Mouse (Mus musculus) limb, embryonic 15.5 days (tissue): ENCODE measurements around the gene Lipc. TPM values are rescaled to one million over a fixed set of nuclear protein-coding genes. Genes with fewer than 3 reads are reported as not detected.

Source experiments
- ATAC-seq: fragments of 200-750 bp; cut with Nextera tagmentation; 2 replicates; pipeline ENCODE4 v1.8.0; 2017; ENCODE audit warnings: low read depth, moderate TSS enrichment; ENCODE audit not compliant: insufficient number of reproducible peaks, low FRiP score, low TSS enrichment
- H3K27ac ChIP-seq: fragments of 300-500 bp; sonication (generic); 2 replicates; pipeline ENCODE4 v1.5.1; 2015; ENCODE audit warnings: moderate library complexity, mild to moderate bottlenecking, inconsistent platforms
- H3K27me3 ChIP-seq: fragments of 300-500 bp; sonication (generic); 2 replicates; pipeline ENCODE4 v1.6.1; 2015; ENCODE audit warnings: inconsistent platforms
- H3K36me3 ChIP-seq: fragments of 300-500 bp; sonication (generic); 2 replicates; pipeline ENCODE4 v1.6.1; 2015; ENCODE audit warnings: inconsistent platforms
- H3K4me1 ChIP-seq: fragments of 300-500 bp; sonication (generic); 2 replicates; pipeline ENCODE4 v1.6.1; 2015; ENCODE audit warnings: inconsistent platforms
- H3K4me2 ChIP-seq: fragments of 300-500 bp; sonication (generic); 2 replicates; pipeline ENCODE4 v1.6.1; 2015; ENCODE audit warnings: mild to moderate bottlenecking, inconsistent platforms
- H3K4me3 ChIP-seq: fragments of 300-500 bp; sonication (generic); 2 replicates; pipeline ENCODE4 v1.5.1; 2015; ENCODE audit warnings: mild to moderate bottlenecking, inconsistent platforms
- H3K9ac ChIP-seq: fragments of 300-500 bp; sonication (generic); 2 replicates; pipeline ENCODE4 v1.6.1; 2015; ENCODE audit warnings: inconsistent platforms
- H3K9me3 ChIP-seq: fragments of 300-500 bp; sonication (generic); 2 replicates; pipeline ENCODE4 v1.6.1; 2016; ENCODE audit warnings: inconsistent platforms
- WGBS: fragments of 180-500 bp; shearing (Covaris S2); methylation state at CpG from one replicate; pipeline ENCODE4 v1.1.7; 2015; 5-methylcytosine and 5-hydroxymethylcytosine counted together
- polyA plus RNA-seq: library from polyadenylated mRNA; unstranded; fragments of >200 nt; fragmentation: Nextera tagmentation; extraction: Ambion mirVana; gene quantifications from 2 replicates; pipeline ENCODE4 v1.2.1, GENCODE M21; 2015

The Lipc gene
- polyA plus RNA-seq, 1 experiment from 2014 or later, result 0.29 TPM

DNA sequence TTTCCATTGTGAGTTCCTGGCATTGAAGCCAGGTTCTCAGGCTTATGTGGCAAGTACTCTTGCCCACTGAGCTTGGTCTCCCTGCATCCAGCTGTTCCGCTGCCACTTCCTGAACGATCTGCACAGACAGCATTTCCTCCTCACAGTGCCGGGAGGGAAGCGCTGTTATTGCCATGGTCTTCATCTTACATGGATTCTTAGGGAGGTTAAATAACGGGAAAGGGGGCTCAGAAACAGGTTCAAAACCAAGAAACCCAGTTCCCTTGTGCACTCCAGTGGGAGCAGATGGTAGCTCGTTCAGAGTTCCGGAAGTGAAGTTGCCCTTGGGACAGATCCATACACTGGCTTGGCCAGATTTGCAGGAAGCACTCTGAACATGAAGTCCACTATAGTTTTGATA is 119.8 kb downstream of the Lipc start:
- ATAC-seq, result no peak
- Histone ChIP-seq H3K27me3 (no peaks in the 10 kb centered on the region), H3K36me3 (no peaks in the 10 kb centered on the region), H3K4me1 (0 out of 2 replicates have a peak, but pooled peaks cover 6% of the 10 kb centered on the region), H3K9me3 (no peaks in the 10 kb centered on the region), H3K9ac (no peak overlapping the region), H3K4me2 (no peak overlapping the region), H3K27ac (no peak overlapping the region), H3K4me3 (no peak overlapping the region)
- 66% methylated on average over 7 of the region's 7 CpGs for WGBS

DNA sequence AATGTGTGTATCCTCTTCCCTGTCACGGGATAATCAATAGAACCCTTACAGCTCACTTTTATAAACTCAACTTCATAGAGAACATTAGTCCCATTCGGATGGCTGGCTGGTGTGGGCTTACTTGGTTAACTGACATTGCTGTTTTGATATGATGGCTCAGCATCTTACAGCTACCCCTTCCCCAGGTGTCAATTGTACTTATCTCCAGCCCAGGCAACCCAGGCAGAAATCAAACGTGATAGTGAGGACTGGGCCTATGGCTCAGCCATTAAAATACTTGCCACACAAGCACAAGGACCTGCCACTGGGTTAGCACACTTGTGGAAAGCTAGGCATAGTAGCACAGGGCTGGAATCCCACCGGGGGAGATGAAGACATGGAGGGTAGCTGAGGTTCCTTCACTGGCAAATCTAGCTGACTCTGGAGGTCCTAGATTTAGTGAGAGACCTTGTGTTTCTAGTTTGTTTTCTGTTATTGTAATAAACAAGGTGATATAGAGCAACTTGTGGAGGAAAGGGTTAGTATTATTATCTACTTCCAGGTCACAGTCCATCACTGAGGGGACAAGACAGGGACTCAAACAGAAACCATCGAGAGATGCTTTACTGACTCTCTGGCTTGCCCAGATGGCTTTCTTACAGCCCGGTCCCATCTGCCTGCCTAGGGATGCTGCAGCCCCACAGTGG is 121.0 kb downstream of the Lipc start:
- H3K9ac ChIP-seq, result no peak overlapping the region
- no peak overlapping the region for H3K4me2 ChIP-seq
- 75% methylated on average over 6 of the region's 6 CpGs for WGBS
- no peaks in the 10 kb centered on the region for H3K36me3 ChIP-seq
- no peak overlapping the region for H3K27ac ChIP-seq
- H3K4me1 ChIP-seq, result 0 out of 2 replicates have a peak, but pooled peaks cover 6% of the 10 kb centered on the region
- no peaks in the 10 kb centered on the region for H3K9me3 ChIP-seq
- no peaks in the 10 kb centered on the region for H3K27me3 ChIP-seq
- no peak for ATAC-seq
- no peak overlapping the region for H3K4me3 ChIP-seq

DNA sequence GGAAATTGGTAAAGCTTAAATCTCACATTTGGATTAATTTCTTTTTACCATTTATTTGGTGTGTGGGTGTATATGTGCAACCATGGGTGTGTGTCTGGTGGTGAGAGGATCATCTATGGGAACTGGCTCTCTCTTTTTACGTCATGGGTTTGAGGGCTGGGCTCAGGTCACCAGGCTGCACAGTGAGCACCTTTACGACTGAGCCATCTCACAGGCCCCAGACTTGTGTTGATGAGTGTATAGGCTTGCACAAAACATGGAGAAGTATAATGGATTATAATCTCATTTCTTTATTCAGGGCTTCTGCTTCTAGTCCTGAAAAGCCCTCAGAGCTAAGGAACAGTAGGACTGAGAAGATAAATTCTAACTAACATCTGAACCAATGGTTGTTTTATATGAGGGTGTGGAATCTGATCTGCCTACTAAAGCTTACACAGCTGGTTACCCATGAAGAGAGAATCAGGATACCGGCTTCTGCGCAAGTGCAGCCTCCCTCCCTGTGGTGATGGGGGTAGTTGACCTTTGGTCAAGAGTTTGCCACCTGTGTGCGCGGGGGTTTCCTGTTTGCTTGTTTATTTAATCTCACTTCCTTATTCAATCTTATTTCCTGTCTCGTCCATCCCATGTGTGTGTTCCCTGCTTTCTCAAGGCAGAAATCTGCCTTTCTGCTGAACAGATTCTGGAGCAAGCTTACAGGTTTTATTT is 122.1 kb downstream of the Lipc start:
- no peaks in the 10 kb centered on the region for H3K9me3 ChIP-seq
- H3K4me2 ChIP-seq, result no peak overlapping the region
- no peak overlapping the region for H3K9ac ChIP-seq
- H3K4me1 ChIP-seq, result 0 out of 2 replicates have a peak, but pooled peaks cover 6% of the 10 kb centered on the region
- no peak overlapping the region for H3K27ac ChIP-seq
- no peaks in the 10 kb centered on the region for H3K27me3 ChIP-seq
- WGBS, result 60% methylated on average over 7 of the region's 7 CpGs
- no peaks in the 10 kb centered on the region for H3K36me3 ChIP-seq
- no peak for ATAC-seq
- no peak overlapping the region for H3K4me3 ChIP-seq

DNA sequence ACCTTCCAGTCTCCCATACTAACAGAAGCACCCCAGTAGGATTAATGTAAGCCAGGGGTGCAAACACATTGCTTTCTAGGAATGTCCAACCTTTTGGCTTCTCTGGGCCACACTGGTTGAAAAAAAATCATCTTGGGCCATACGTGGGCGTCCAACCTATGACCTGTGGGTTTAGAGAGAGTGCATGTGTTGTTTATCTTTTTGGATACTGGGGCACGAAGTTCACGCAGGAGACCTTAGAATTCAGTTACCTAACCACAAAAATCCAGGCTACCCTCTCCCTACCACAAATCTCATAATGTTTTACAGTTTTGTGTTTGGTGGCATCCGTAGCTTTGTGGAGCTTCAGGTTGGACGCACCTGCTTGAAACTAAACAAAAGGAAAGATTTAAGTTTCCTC is 124.1 kb downstream of the Lipc start:
- Histone ChIP-seq H3K9ac (no peak overlapping the region), H3K4me3 (no peak overlapping the region), H3K9me3 (no peaks in the 10 kb centered on the region), H3K4me2 (no peak overlapping the region), H3K36me3 (no peaks in the 10 kb centered on the region), H3K27ac (no peak overlapping the region), H3K27me3 (no peaks in the 10 kb centered on the region), H3K4me1 (0 out of 2 replicates have a peak, but pooled peaks cover 4% of the 10 kb centered on the region)
- no peak for ATAC-seq
- WGBS, result 86% methylated on average over 6 of the region's 6 CpGs

DNA sequence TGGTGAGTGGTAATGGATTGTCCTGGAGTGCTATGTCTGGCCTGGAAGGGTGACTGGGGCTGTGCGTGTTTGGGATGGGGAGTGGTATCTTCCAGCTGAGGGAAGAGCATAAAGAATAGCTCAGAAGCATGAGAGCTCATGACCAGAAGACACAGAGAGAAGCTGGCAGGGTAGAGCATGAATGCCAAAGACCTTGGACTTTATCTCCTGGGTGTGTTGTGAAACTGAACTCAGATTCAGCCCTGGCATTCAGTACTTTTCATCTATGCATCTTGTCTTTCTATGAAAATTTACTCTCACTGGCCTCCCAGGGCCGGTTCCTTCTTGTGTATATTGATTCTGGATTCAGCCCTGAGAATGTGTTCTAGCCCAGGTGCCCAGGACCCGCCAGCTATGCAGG is 127.9 kb downstream of the Lipc start:
- Histone ChIP-seq H3K4me3 (no peak overlapping the region), H3K27me3 (no peaks in the 10 kb centered on the region), H3K9me3 (no peaks in the 10 kb centered on the region), H3K9ac (no peak overlapping the region), H3K36me3 (no peaks in the 10 kb centered on the region), H3K27ac (no peak overlapping the region), H3K4me2 (no peak overlapping the region), H3K4me1 (no peaks in the 10 kb centered on the region)
- WGBS, result 83% methylated on average over 3 of the region's 3 CpGs
- no peak for ATAC-seq

DNA sequence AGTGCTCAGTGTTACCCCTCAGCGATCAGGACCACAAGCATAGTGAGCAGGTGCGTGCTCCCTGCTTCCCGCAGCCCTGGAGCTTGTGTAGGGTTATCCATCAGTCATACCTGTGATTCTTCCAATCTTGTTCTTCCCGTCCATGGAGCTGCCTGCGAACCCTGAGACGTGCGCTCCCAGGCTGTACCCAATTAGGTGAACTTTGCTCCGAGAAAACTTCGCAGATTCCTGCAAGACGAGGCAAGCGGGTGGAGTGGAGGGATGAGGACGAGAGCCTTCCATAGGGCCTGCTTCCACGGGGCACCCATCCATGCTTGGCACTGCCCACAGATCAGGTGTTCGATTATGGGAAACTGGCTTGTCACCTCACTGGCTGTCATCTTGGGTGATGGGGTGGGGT is 133.3 kb downstream of the Lipc start:
- no peak overlapping the region for H3K9ac ChIP-seq
- H3K9me3 ChIP-seq, result no peaks in the 10 kb centered on the region
- no peak overlapping the region for H3K27ac ChIP-seq
- no peaks in the 10 kb centered on the region for H3K36me3 ChIP-seq
- no peak overlapping the region for H3K4me3 ChIP-seq
- 79% methylated on average over 14 of the region's 14 CpGs for WGBS
- peaks cover 7% of the 10 kb centered on the region; the same call in 1 of the 2 replicates for H3K4me1 ChIP-seq
- ATAC-seq, result no peak
- no peaks in the 10 kb centered on the region for H3K27me3 ChIP-seq
- H3K4me2 ChIP-seq, result no peak overlapping the region

DNA sequence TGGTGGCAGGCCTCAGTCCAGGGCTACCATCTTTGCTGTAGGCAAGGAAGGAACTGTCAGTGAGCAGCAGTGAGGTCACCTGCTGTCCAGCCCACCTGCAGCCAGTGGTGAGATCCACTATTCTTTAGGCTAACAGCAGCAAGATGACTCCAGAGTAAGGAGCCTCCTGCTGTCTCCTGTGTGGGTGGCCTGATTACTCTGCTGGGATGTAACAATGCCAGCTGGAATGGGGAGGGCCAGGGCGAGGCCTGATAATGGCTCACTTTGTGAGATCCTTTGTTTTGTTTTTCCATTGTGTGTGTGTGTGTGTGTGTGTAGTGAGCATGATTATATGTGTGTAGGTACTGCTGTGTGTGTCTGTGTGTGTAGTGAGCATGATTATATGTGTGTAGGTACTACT is 134.6 kb downstream of the Lipc start:
- WGBS, result 67% methylated on average over 1 of the region's 1 CpGs
- H3K4me1 ChIP-seq, result peaks cover 7% of the 10 kb centered on the region; the same call in 1 of the 2 replicates
- H3K27ac ChIP-seq, result no peak overlapping the region
- H3K9ac ChIP-seq, result no peak overlapping the region
- no peak overlapping the region for H3K4me2 ChIP-seq
- no peaks in the 10 kb centered on the region for H3K9me3 ChIP-seq
- H3K27me3 ChIP-seq, result no peaks in the 10 kb centered on the region
- H3K36me3 ChIP-seq, result no peaks in the 10 kb centered on the region
- H3K4me3 ChIP-seq, result no peak overlapping the region
- ATAC-seq, result no peak

DNA sequence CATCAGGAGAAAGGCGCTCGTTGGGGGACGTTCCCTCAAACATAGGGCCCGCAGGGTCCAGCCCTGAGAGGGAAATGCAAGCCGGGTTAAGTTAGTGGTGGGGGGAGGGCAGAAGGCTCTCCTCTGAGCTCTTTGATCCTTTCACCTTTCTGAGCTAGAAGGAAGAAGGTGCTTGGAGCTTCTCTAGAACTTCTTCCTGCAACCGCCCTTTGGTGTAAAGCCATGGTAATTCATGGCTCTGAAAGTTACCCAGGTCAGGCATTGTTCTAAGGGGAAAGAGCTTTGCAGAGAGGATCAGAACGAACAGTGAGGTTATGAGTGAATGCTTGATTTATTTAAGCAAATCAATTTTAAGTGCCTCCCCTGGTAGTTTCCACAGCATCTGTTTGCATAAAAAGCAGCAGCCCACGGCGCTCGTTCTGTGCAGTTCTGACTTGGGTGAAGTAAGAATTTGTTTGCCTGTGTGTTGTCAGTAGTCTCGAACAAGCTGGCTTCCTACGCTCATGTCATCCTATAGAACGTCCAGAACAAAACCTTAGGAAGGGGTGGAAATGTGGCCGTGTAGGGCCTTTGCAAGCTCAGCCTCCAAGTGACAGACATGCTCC is 135.2 kb downstream of the Lipc start:
- Histone ChIP-seq H3K4me2 (no peak overlapping the region), H3K27ac (no peak overlapping the region), H3K9me3 (no peaks in the 10 kb centered on the region), H3K27me3 (no peaks in the 10 kb centered on the region), H3K4me3 (no peak overlapping the region), H3K36me3 (no peaks in the 10 kb centered on the region), H3K9ac (no peak overlapping the region), H3K4me1 (peaks cover 7% of the 10 kb centered on the region; the same call in 1 of the 2 replicates)
- 58% methylated on average over 14 of the region's 14 CpGs for WGBS
- ATAC-seq, result no peak

DNA sequence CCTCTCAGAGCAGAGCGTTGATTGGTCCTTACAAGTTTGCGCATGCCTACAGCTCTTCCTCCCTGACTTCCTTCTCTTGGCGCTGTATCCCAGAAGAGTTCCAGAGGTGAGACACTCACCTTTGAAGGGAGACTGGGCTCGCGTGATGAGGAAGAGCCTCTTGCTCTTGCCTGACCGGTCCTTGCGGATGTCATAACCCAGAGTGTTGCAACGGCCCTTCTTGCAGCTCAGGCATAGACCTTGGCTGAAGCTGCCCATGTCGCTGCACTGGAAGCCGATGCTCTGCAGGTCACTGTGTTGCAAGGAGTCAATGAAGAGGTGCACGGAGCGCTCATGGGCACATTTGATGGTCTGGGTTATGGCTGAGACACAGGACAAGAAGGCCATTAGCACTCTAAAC is 139.5 kb downstream of the Lipc start:
- H3K4me1 ChIP-seq, result peaks cover 11% of the 10 kb centered on the region; the same call in 1 of the 2 replicates
- H3K9ac ChIP-seq, result no peak overlapping the region
- no peak overlapping the region for H3K4me3 ChIP-seq
- no peak overlapping the region for H3K27ac ChIP-seq
- no peaks in the 10 kb centered on the region for H3K27me3 ChIP-seq
- H3K4me2 ChIP-seq, result no peak overlapping the region
- WGBS, result 89% methylated on average over 12 of the region's 12 CpGs
- H3K9me3 ChIP-seq, result no peaks in the 10 kb centered on the region
- ATAC-seq, result no peak
- no peaks in the 10 kb centered on the region for H3K36me3 ChIP-seq

DNA sequence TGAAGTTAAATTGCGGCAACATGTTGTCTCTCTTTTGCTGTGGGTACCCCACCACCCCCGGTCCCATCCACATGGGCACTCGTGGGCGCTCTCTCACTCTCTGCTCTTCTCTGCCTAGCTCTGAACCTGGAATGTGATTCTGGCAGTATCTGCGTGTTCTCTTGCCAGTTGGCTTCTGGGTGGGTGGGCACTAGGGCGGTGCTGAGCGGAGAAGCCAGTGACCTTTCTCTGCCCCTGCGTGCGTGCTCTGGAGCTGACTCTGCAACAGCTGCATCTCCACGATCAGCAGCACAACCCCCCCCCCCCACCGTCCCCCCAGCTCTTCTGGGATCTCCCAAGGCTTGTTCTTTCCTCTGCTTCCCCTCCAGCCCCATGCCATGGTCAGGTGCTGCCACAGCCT is 144.3 kb downstream of the Lipc start:
- ATAC-seq, result peak; percentile 24; the same call in 1 of the 2 replicates
- 49% methylated on average over 11 of the region's 11 CpGs for whole genome bisulfite sequencing
- H3K9ac ChIP-seq, result no peak overlapping the region
- no peaks in the 10 kb centered on the region for H3K27me3 ChIP-seq
- no peak overlapping the region for H3K27ac ChIP-seq
- no peak overlapping the region for H3K4me3 ChIP-seq
- H3K9me3 ChIP-seq, result no peaks in the 10 kb centered on the region
- H3K36me3 ChIP-seq, result no peaks in the 10 kb centered on the region
- H3K4me1 ChIP-seq, result 0 out of 2 replicates have a peak, but pooled peaks cover 4% of the 10 kb centered on the region
- no peak overlapping the region for H3K4me2 ChIP-seq

DNA sequence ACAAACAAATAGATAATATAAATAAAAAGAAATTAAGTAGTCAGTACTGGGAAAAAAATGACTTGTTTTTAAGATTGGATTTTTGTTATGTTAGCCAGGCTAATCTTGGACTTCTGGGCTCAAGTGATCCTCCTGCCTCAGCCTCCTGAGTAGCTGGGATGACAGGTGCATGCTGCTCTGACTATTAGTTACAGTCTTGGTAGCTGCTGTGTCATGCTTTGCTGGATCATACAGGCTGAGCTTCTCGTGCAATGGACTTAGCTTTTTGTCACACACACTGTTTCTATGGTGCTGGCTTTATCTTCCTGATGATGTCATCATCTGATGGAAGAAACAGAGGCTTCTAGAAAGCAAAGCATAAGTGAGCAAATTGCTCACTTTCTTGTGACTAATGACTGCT is 146.0 kb downstream of the Lipc start:
- no peak for ATAC-seq
- H3K4me2 ChIP-seq, result no peak overlapping the region
- no peaks in the 10 kb centered on the region for H3K36me3 ChIP-seq
- H3K9me3 ChIP-seq, result no peaks in the 10 kb centered on the region
- WGBS, result 66% methylated on average over 1 of the region's 1 CpGs
- no peaks in the 10 kb centered on the region for H3K27me3 ChIP-seq
- H3K4me1 ChIP-seq, result 0 out of 2 replicates have a peak, but pooled peaks cover 4% of the 10 kb centered on the region
- H3K27ac ChIP-seq, result no peak overlapping the region
- no peak overlapping the region for H3K4me3 ChIP-seq
- H3K9ac ChIP-seq, result no peak overlapping the region

DNA sequence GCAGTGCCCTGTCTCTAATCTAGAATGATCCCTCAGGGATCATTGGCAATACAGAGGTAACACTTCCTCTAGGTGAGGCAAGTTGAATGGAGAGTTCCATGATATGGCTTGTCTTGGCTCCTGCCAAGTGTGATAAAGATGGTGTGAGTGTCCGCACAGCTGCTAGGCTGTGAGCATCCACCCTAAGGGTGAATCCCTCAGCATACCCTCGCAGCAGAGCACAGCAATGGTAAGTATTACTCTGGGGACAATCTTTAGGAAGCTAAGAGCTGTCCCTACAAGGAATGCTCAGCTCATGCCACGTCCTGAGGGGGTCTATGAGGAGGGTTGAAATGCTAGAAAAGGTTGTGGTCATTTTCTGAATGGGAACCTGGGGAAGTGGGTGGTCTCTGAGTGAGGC is 149.2 kb downstream of the Lipc start:
- H3K36me3 ChIP-seq, result no peaks in the 10 kb centered on the region
- H3K9me3 ChIP-seq, result no peaks in the 10 kb centered on the region
- no peak for ATAC-seq
- H3K4me3 ChIP-seq, result no peak overlapping the region
- H3K4me1 ChIP-seq, result 0 out of 2 replicates have a peak, but pooled peaks cover 3% of the 10 kb centered on the region
- no peaks in the 10 kb centered on the region for H3K27me3 ChIP-seq
- 77% methylated on average over 3 of the region's 3 CpGs for WGBS
- no peak overlapping the region for H3K9ac ChIP-seq
- H3K4me2 ChIP-seq, result no peak overlapping the region
- no peak overlapping the region for H3K27ac ChIP-seq
